Mouse (Mus musculus) granulocyte monocyte progenitor cell, adult 5-6 weeks (primary cell): ENCODE measurements at regions not wholly inside any gene's neighbourhood (a gene's known extent, or its start where the extent isn't known, plus 50 kb on each side); places are given as distances from the start of the nearest gene placed in this dataset.

ENCODE experiments used
- ATAC-seq: replicated peaks from 2 replicates; pipeline ENCODE4 v1.8.0; 2016; ENCODE audit warnings: mild to moderate bottlenecking, moderate TSS enrichment, inconsistent platforms; ENCODE audit not compliant: poor library complexity, severe bottlenecking

- ATAC-seq: no peak
Observed at GRCm38 (mm10) chr9:111841151-111841550, 151.0 kb upstream of the Stac start.

GRCm38 (mm10) chr9:111838069-111838820, 148.1 kb upstream of the Stac start:
- no peak for ATAC-seq

GRCm38 (mm10) chr9:111822094-111822493, 131.9 kb upstream of the Stac start:
- ATAC-seq: no peak

GRCm38 (mm10) chr9:111817461-111817860, 127.3 kb upstream of the Stac start:
- no peak for ATAC-seq

GRCm38 (mm10) chr9:111804931-111805330, 114.8 kb upstream of the Stac start:
- ATAC-seq: no peak

GRCm38 (mm10) chr9:111801381-111801780, 111.2 kb upstream of the Stac start:
- ATAC-seq: no peak

- ATAC-seq: no peak
Observed at GRCm38 (mm10) chr9:111800869-111801268, 110.7 kb upstream of the Stac start.

GRCm38 (mm10) chr9:111778981-111779380, 88.8 kb upstream of the Stac start:
- no peak for ATAC-seq

GRCm38 (mm10) chr9:111777433-111778135, 87.4 kb upstream of the Stac start:
- no peak for ATAC-seq

GRCm38 (mm10) chr9:111774229-111774628, 84.1 kb upstream of the Stac start:
- no peak for ATAC-seq

- no peak for ATAC-seq
Observed at GRCm38 (mm10) chr9:111762653-111763468, 72.7 kb upstream of the Stac start.

- no peak for ATAC-seq
Observed at GRCm38 (mm10) chr9:111755235-111755634, 65.1 kb upstream of the Stac start.

GRCm38 (mm10) chr9:111746151-111746550, 56.0 kb upstream of the Stac start:
- ATAC-seq: no peak

GRCm38 (mm10) chr9:111745206-111745605, 55.1 kb upstream of the Stac start:
- no peak for ATAC-seq
